Mouse (Mus musculus) forebrain, embryonic 13.5 days (tissue): ENCODE measurements around the gene Tsx. TPM values are rescaled to one million over a fixed set of nuclear protein-coding genes. Genes with fewer than 3 reads are reported as not detected.
A peak's percentile ranks its signal among the peaks of the same experiment; 100 is the strongest.

ENCODE experiments used
- ATAC-seq: fragments of 200-750 bp; cut with Nextera tagmentation; 2 replicates; pipeline ENCODE4 v1.8.0; 2017
- H3K27ac ChIP-seq: fragments of 300-500 bp; sonication (generic); 2 replicates; pipeline ENCODE4 v1.5.1; 2015; ENCODE audit warnings: inconsistent platforms, mild to moderate bottlenecking, moderate library complexity
- H3K27me3 ChIP-seq: fragments of 300-500 bp; sonication (generic); 2 replicates; pipeline ENCODE4 v1.6.1; 2015; ENCODE audit warnings: mild to moderate bottlenecking, inconsistent platforms
- H3K36me3 ChIP-seq: fragments of 300-500 bp; sonication (generic); 2 replicates; pipeline ENCODE4 v1.6.1; 2015; ENCODE audit warnings: mild to moderate bottlenecking, inconsistent platforms; ENCODE audit not compliant: poor library complexity, severe bottlenecking
- H3K4me1 ChIP-seq: fragments of 300-500 bp; sonication (generic); 2 replicates; pipeline ENCODE4 v1.6.1; 2015; ENCODE audit warnings: inconsistent platforms
- H3K4me2 ChIP-seq: fragments of 300-500 bp; sonication (generic); 2 replicates; pipeline ENCODE4 v1.6.1; 2015; ENCODE audit warnings: inconsistent platforms, mild to moderate bottlenecking, moderate library complexity
- H3K4me3 ChIP-seq: fragments of 300-500 bp; sonication (generic); 2 replicates; pipeline ENCODE4 v1.5.1; 2015; ENCODE audit warnings: mild to moderate bottlenecking, inconsistent platforms
- H3K9ac ChIP-seq: fragments of 300-500 bp; sonication (generic); 2 replicates; pipeline ENCODE4 v1.6.1; 2015; ENCODE audit warnings: mild to moderate bottlenecking, inconsistent platforms
- H3K9me3 ChIP-seq: fragments of 300-500 bp; sonication (generic); replicated peaks from 2 replicates; pipeline ENCODE4 v1.6.1; 2016; ENCODE audit warnings: inconsistent platforms
- WGBS: fragments of 180-500 bp; shearing (Covaris S2); methylation state at CpG from one replicate; pipeline ENCODE4 v1.1.7; 2015; 5-methylcytosine and 5-hydroxymethylcytosine counted together
- polyA plus RNA-seq: library from polyadenylated mRNA; unstranded; fragments of >200 nt; fragmentation: Nextera tagmentation; extraction: Ambion mirVana; gene quantifications from 2 replicates; pipeline ENCODE4 v1.2.1, GENCODE M21; 2015

The Tsx gene
- 0.38 and 0.77 TPM in 2 replicates for polyA plus RNA-seq

GRCm38 (mm10) chrX:103414167-103414566 is at the start of gene Tsx:
Gene Tsx, plus strand, starts transcription at chrX:103414467.
- H3K9me3 ChIP-seq = no peaks in the 10 kb centered on the region
- H3K27ac ChIP-seq = no peak within 1 kb of the TSS
- no peaks in the 10 kb centered on the region for H3K36me3 ChIP-seq
- peaks cover 38% of the 10 kb centered on the region; the same call in 1 of the 2 replicates for H3K27me3 ChIP-seq
- no peaks in the 10 kb centered on the region for H3K4me1 ChIP-seq
- no peak for ATAC-seq
- H3K4me2 ChIP-seq = no peak within 1 kb of the TSS
- no peak within 1 kb of the TSS for H3K4me3 ChIP-seq
- WGBS = 84% methylated on average over 5 of the region's 5 CpGs
- H3K9ac ChIP-seq = no peak within 1 kb of the TSS

- Histone ChIP-seq H3K27me3 (peaks cover 16% of the 10 kb centered on the region; the same call in 1 of the 2 replicates), H3K4me2 (no peak overlapping the region), H3K4me3 (no peak overlapping the region), H3K9ac (no peak overlapping the region), H3K4me1 (no peaks in the 10 kb centered on the region), H3K27ac (no peak overlapping the region), H3K36me3 (no peaks in the 10 kb centered on the region), H3K9me3 (no peaks in the 10 kb centered on the region)
- WGBS = 45% methylated on average over 5 of the region's 5 CpGs
- 0 out of 2 replicates have a peak, but pooled peaks have one; percentile 51 for ATAC-seq
Observed at GRCm38 (mm10) chrX:103366201-103366600, 48.1 kb upstream of the Tsx start.

- Histone ChIP-seq H3K9me3 (no peaks in the 10 kb centered on the region), H3K4me2 (no peak overlapping the region), H3K4me3 (no peak overlapping the region), H3K27ac (no peak overlapping the region), H3K4me1 (no peaks in the 10 kb centered on the region), H3K9ac (no peak overlapping the region), H3K36me3 (no peaks in the 10 kb centered on the region), H3K27me3 (peaks cover 19% of the 10 kb centered on the region; the same call in 1 of the 2 replicates)
- ATAC-seq = no peak
- WGBS = 61% methylated on average over 3 of the region's 3 CpGs
Observed at GRCm38 (mm10) chrX:103368650-103369049, 45.6 kb upstream of the Tsx start.

GRCm38 (mm10) chrX:103371221-103371620 is 43.0 kb upstream of the Tsx start:
- Histone ChIP-seq H3K36me3 (no peaks in the 10 kb centered on the region), H3K9ac (no peak overlapping the region), H3K27ac (no peak overlapping the region), H3K4me3 (no peak overlapping the region), H3K4me1 (no peaks in the 10 kb centered on the region), H3K9me3 (no peaks in the 10 kb centered on the region), H3K27me3 (peaks cover 21% of the 10 kb centered on the region; the same call in 1 of the 2 replicates), H3K4me2 (no peak overlapping the region)
- ATAC-seq = no peak
- WGBS = 76% methylated on average over 2 of the region's 2 CpGs

GRCm38 (mm10) chrX:103371627-103372026 is 42.6 kb upstream of the Tsx start:
- no peak overlapping the region for H3K27ac ChIP-seq
- no peak for ATAC-seq
- H3K9me3 ChIP-seq = no peaks in the 10 kb centered on the region
- peaks cover 23% of the 10 kb centered on the region; the same call in 1 of the 2 replicates for H3K27me3 ChIP-seq
- no peak overlapping the region for H3K4me3 ChIP-seq
- no peak overlapping the region for H3K4me2 ChIP-seq
- no peaks in the 10 kb centered on the region for H3K4me1 ChIP-seq
- H3K36me3 ChIP-seq = no peaks in the 10 kb centered on the region
- WGBS = 33% methylated on average over 2 of the region's 2 CpGs
- H3K9ac ChIP-seq = no peak overlapping the region

GRCm38 (mm10) chrX:103374250-103374649 is 40.0 kb upstream of the Tsx start:
- 68% methylated on average over 5 of the region's 5 CpGs for WGBS
- Histone ChIP-seq H3K9ac (no peak overlapping the region), H3K9me3 (no peaks in the 10 kb centered on the region), H3K4me1 (no peaks in the 10 kb centered on the region), H3K4me2 (no peak overlapping the region), H3K36me3 (no peaks in the 10 kb centered on the region), H3K27me3 (peaks cover 19% of the 10 kb centered on the region; the same call in 1 of the 2 replicates), H3K27ac (no peak overlapping the region), H3K4me3 (no peak overlapping the region)
- ATAC-seq = no peak

GRCm38 (mm10) chrX:103384528-103384927 is 29.7 kb upstream of the Tsx start:
- Histone ChIP-seq H3K4me1 (no peaks in the 10 kb centered on the region), H3K4me2 (no peak overlapping the region), H3K27ac (no peak overlapping the region), H3K4me3 (no peak overlapping the region), H3K9ac (no peak overlapping the region), H3K27me3 (peaks cover 23% of the 10 kb centered on the region), H3K9me3 (no peaks in the 10 kb centered on the region), H3K36me3 (no peaks in the 10 kb centered on the region)
- whole genome bisulfite sequencing = 81% methylated on average over 3 of the region's 3 CpGs
- no peak for ATAC-seq

- WGBS = 90% methylated on average over 3 of the region's 3 CpGs
- no peak overlapping the region for H3K27ac ChIP-seq
- H3K36me3 ChIP-seq = no peaks in the 10 kb centered on the region
- no peaks in the 10 kb centered on the region for H3K9me3 ChIP-seq
- peaks cover 20% of the 10 kb centered on the region; the same call in 1 of the 2 replicates for H3K27me3 ChIP-seq
- H3K4me1 ChIP-seq = no peaks in the 10 kb centered on the region
- no peak overlapping the region for H3K9ac ChIP-seq
- ATAC-seq = no peak
- no peak overlapping the region for H3K4me3 ChIP-seq
- H3K4me2 ChIP-seq = no peak overlapping the region
Observed at GRCm38 (mm10) chrX:103388131-103388530, 26.1 kb upstream of the Tsx start.

- H3K36me3 ChIP-seq = no peaks in the 10 kb centered on the region
- H3K4me1 ChIP-seq = no peaks in the 10 kb centered on the region
- no peaks in the 10 kb centered on the region for H3K9me3 ChIP-seq
- WGBS = 71% methylated on average over 1 of the region's 1 CpGs
- H3K4me2 ChIP-seq = no peak overlapping the region
- H3K27me3 ChIP-seq = peaks cover 24% of the 10 kb centered on the region
- H3K9ac ChIP-seq = no peak overlapping the region
- H3K4me3 ChIP-seq = no peak overlapping the region
- ATAC-seq = no peak
- H3K27ac ChIP-seq = no peak overlapping the region
Observed at GRCm38 (mm10) chrX:103393841-103394240, 20.4 kb upstream of the Tsx start.

GRCm38 (mm10) chrX:103405021-103405420 is 9.2 kb upstream of the Tsx start:
- Histone ChIP-seq H3K36me3 (no peaks in the 10 kb centered on the region), H3K9ac (no peak overlapping the region), H3K4me3 (no peak overlapping the region), H3K27me3 (peaks cover 45% of the 10 kb centered on the region; the same call in 1 of the 2 replicates), H3K4me1 (no peaks in the 10 kb centered on the region), H3K27ac (no peak overlapping the region), H3K9me3 (no peaks in the 10 kb centered on the region), H3K4me2 (no peak overlapping the region)
- 35% methylated on average over 8 of the region's 13 CpGs for WGBS
- no peak for ATAC-seq

GRCm38 (mm10) chrX:103421710-103422109 is 7.4 kb downstream of the Tsx start, which contains the start of gene Gm26992:
Gene Gm26992, plus strand, starts transcription at chrX:103422010.
- ATAC-seq = no peak
- H3K4me1 ChIP-seq = no peaks in the 10 kb centered on the region
- 91% methylated on average over 2 of the region's 2 CpGs for WGBS
- peaks cover 21% of the 10 kb centered on the region for H3K27me3 ChIP-seq
- H3K9ac ChIP-seq = no peak within 1 kb of the TSS
- H3K36me3 ChIP-seq = no peaks in the 10 kb centered on the region
- H3K27ac ChIP-seq = no peak within 1 kb of the TSS
- H3K9me3 ChIP-seq = no peaks in the 10 kb centered on the region
- no peak within 1 kb of the TSS for H3K4me2 ChIP-seq
- no peak within 1 kb of the TSS for H3K4me3 ChIP-seq

GRCm38 (mm10) chrX:103427677-103428076 is 13.4 kb downstream of the Tsx start:
- Histone ChIP-seq H3K36me3 (no peaks in the 10 kb centered on the region), H3K4me1 (no peaks in the 10 kb centered on the region), H3K27me3 (peaks cover 27% of the 10 kb centered on the region), H3K4me3 (no peak overlapping the region), H3K27ac (no peak overlapping the region), H3K9ac (no peak overlapping the region), H3K9me3 (no peaks in the 10 kb centered on the region), H3K4me2 (no peak overlapping the region)
- ATAC-seq = no peak
- WGBS = 77% methylated on average over 7 of the region's 7 CpGs

- no peaks in the 10 kb centered on the region for H3K36me3 ChIP-seq
- H3K27me3 ChIP-seq = peaks cover 37% of the 10 kb centered on the region; the same call in 1 of the 2 replicates
- H3K9ac ChIP-seq = no peak overlapping the region
- H3K4me3 ChIP-seq = no peak overlapping the region
- ATAC-seq = no peak
- H3K27ac ChIP-seq = no peak overlapping the region
- H3K9me3 ChIP-seq = no peaks in the 10 kb centered on the region
- H3K4me1 ChIP-seq = no peaks in the 10 kb centered on the region
- 79% methylated on average over 7 of the region's 7 CpGs for WGBS
- H3K4me2 ChIP-seq = no peak overlapping the region
Observed at GRCm38 (mm10) chrX:103432293-103432692, 18.0 kb downstream of the Tsx start.
